Mouse (Mus musculus): ENCODE results near the gene Gm49027. TPM values are rescaled to one million over a fixed set of nuclear protein-coding genes. Genes with fewer than 3 reads are reported as not detected.
A peak's percentile ranks its signal among the peaks of the same experiment; 100 is the strongest.

The Gm49027 gene
- polyA plus RNA-seq (2014; fragmentation: Nextera tagmentation; extraction: Ambion mirVana) = 2.1 and 2.3 TPM in 2 replicates

DNA sequence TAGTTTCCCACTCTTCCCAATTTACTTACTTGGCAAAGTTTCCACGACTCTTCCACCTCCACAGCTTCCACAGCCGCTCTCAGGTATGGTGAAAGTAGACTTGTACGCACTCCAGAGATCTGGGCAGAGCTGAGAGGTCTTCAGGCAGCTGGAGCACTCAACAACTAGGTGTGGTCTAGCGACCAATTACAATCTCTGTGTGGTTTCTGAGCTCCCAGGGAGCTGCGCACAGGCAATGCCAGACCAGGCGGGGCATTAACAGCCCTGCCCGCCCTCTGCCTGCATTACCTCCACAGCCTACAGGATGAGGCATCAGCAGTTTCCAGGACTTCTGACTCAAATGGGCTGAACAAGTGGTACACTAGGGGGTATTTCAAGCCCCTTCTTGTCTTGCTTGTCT lies at the start of gene Gm49027:
Gm49027 (minus strand) TSS at position 208 of the 400 bp plus-strand sequence.
- Histone ChIP-seq H3K27ac (ENCODE audit: low read depth, low read length) (peak within 1 kb of the TSS; percentile 65), H3K4me3 (ENCODE audit: low read depth, low read length) (peak within 1 kb of the TSS; percentile 90), H3K4me1 (ENCODE audit: control insufficient read depth, insufficient read depth, low read length) (peaks cover 10% of the 10 kb centered on the region), H3K36me3 (ENCODE audit: control insufficient read depth, insufficient read depth, low read length) (peaks cover 30% of the 10 kb centered on the region), H3K9ac (ENCODE audit: low read length) (peak within 1 kb of the TSS; percentile 79), H3K27me3 (replicated peaks; ENCODE audit: control insufficient read depth, insufficient read depth, low read length) (no peaks in the 10 kb centered on the region), H3K4me2 (ENCODE audit: low read length) (peak within 1 kb of the TSS; percentile 93), H3K9me3 (replicated peaks; ENCODE audit: control insufficient read depth, low read length) (no peaks in the 10 kb centered on the region)
- DNase-seq (ENCODE audit: low spot score) (no peak), ATAC-seq (no peak)
- WGBS = 85% methylated on average over 7 of the region's 7 CpGs

DNA sequence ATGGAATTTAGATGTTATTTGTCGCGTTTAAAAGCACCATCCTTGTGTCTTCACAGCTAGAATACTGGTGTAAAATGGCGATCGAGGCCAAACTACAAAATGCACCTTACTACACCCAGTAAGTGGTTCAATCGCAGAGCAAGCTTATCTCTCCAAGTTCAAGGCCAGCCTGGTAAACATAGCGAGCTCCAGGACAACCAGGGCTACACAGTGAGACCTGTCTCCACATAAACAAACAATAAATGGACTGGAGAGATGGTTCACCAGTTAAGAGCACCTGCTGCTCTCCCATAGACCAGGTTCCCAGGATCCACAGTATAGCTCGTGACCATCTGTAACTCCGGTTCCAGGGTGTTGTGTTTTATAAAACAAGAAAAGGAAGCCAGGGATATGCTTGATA lies 48.1 kb upstream of the Gm49027 start:
- H3K36me3 ChIP-seq (ENCODE audit: control insufficient read depth, insufficient read depth, low read length) = peaks cover 28% of the 10 kb centered on the region
- DNase-seq (ENCODE audit: low spot score) (no peak), ATAC-seq (peak; percentile 36)
- peak overlapping the region; percentile 43 for H3K4me2 ChIP-seq (ENCODE audit: low read length)
- peaks cover 8% of the 10 kb centered on the region for H3K4me1 ChIP-seq (ENCODE audit: control insufficient read depth, insufficient read depth, low read length)
- H3K27me3 ChIP-seq (replicated peaks; ENCODE audit: control insufficient read depth, insufficient read depth, low read length) = no peaks in the 10 kb centered on the region
- no peaks in the 10 kb centered on the region for H3K9me3 ChIP-seq (replicated peaks; ENCODE audit: control insufficient read depth, low read length)
- WGBS = 64% methylated on average over 8 of the region's 8 CpGs
- H3K27ac ChIP-seq (ENCODE audit: low read depth, low read length) = no peak overlapping the region
- no peak overlapping the region for H3K9ac ChIP-seq (ENCODE audit: low read length)
- peak overlapping the region; percentile 93 for H3K4me3 ChIP-seq (ENCODE audit: low read depth, low read length)

DNA sequence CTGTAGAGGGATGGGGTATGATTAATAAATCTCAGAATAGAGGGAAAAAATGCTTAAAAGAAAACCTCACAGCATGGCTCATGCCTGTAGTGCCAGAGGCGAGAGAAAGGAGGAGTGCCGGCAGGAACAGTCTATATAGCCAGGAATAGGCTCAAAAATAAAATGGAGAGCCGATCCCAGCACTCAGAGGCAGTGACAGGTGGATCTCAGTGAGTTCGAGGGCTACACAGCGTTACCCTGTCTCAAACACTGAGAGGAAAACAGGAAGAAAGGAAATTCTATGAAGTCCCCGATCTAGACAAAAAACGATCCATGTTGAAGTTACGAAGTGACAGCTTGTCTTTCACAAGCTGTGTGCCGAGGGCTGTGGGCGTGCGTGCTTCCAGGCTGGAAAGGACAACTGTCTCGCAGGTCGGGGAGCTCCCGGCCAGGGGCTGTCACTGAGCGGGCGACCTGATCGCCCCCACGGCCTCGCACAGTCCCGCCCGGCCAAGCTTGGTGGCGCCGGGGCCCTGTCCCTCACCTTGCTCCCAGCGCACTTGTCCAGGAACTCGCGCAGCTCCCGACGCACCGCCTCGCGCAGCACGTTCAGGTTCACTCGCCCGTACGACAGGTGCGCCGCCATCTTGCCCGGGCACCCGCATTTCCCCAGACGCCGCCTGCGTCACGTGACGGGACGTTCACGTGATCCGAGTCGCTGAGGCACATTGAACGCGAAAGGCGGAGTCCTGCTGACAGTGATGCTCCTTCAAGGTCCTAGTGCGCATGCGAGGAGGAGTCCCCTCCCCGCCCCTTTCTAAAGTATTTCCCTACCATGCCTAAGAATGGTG lies 47.3 kb upstream of the Gm49027 start, which contains the start of gene Vps33a:
Vps33a (minus strand) TSS at position 682 of the 830 bp plus-strand sequence.
- Histone ChIP-seq H3K4me1 (ENCODE audit: control insufficient read depth, insufficient read depth, low read length) (peaks cover 8% of the 10 kb centered on the region), H3K36me3 (ENCODE audit: control insufficient read depth, insufficient read depth, low read length) (peaks cover 21% of the 10 kb centered on the region), H3K9me3 (replicated peaks; ENCODE audit: control insufficient read depth, low read length) (no peaks in the 10 kb centered on the region), H3K4me2 (ENCODE audit: low read length) (peak within 1 kb of the TSS; percentile 86), H3K27ac (ENCODE audit: low read depth, low read length) (peak within 1 kb of the TSS; percentile 61), H3K9ac (ENCODE audit: low read length) (peak within 1 kb of the TSS; percentile 81), H3K27me3 (replicated peaks; ENCODE audit: control insufficient read depth, insufficient read depth, low read length) (no peaks in the 10 kb centered on the region), H3K4me3 (ENCODE audit: low read depth, low read length) (peak within 1 kb of the TSS; percentile 93)
- DNase-seq (ENCODE audit: low spot score) (peak; percentile 100), ATAC-seq (peak; percentile 94)
- WGBS = under 1% methylated on average over 54 of the region's 54 CpGs

DNA sequence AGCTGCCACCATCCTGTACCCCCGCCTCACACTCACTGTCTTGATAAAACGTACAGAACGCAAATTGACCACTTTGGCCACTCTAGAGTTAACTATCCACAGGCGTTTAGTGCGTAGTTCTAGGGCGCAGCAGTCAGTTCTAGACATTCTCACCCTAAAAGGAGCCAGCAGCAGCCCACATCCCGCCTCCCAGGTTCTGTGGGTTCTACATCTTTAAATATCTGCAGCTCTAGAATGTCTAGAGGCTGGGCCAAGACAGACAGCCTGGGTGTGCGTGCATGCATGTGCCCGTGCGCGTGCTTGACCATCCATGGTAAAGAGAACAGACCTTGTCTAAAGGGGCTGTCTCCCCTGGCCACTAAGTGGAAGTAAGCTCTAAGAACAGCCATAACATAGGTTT lies 35.8 kb upstream of the Gm49027 start:
- no peak for DNase-seq (ENCODE audit: low spot score)
- H3K9ac ChIP-seq (ENCODE audit: low read length) = no peak overlapping the region
- peaks cover 87% of the 10 kb centered on the region for H3K36me3 ChIP-seq (ENCODE audit: control insufficient read depth, insufficient read depth, low read length)
- H3K27me3 ChIP-seq (replicated peaks; ENCODE audit: control insufficient read depth, insufficient read depth, low read length) = no peaks in the 10 kb centered on the region
- no peaks in the 10 kb centered on the region for H3K4me1 ChIP-seq (ENCODE audit: control insufficient read depth, insufficient read depth, low read length)
- no peak overlapping the region for H3K27ac ChIP-seq (ENCODE audit: low read depth, low read length)
- no peak overlapping the region for H3K4me3 ChIP-seq (ENCODE audit: low read depth, low read length)
- ATAC-seq = no peak
- 92% methylated on average over 11 of the region's 11 CpGs for WGBS
- no peaks in the 10 kb centered on the region for H3K9me3 ChIP-seq (replicated peaks; ENCODE audit: control insufficient read depth, low read length)
- no peak overlapping the region for H3K4me2 ChIP-seq (ENCODE audit: low read length)

DNA sequence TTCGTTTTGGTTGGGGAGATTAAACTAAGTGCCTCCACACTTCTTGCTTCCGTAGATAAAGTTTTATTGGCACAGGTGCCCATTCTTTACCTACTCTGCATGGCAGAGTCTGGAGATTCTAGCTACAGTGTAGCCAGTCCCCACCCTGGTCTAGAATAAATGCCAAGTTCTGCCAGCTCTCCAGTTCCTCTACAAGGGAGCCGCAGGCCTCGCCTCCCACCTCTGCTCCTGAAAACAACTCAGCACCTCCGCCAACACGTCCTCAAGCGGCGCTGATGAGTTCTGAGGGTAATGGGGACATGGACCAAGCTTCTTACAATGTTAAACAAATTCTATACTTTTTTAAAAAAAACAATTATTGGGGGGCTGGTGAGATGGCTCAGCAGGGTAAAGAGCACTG lies 34.3 kb upstream of the Gm49027 start:
- WGBS = 94% methylated on average over 8 of the region's 8 CpGs
- no peak overlapping the region for H3K4me2 ChIP-seq (ENCODE audit: low read length)
- no peaks in the 10 kb centered on the region for H3K4me1 ChIP-seq (ENCODE audit: control insufficient read depth, insufficient read depth, low read length)
- H3K9me3 ChIP-seq (replicated peaks; ENCODE audit: control insufficient read depth, low read length) = no peaks in the 10 kb centered on the region
- no peaks in the 10 kb centered on the region for H3K27me3 ChIP-seq (replicated peaks; ENCODE audit: control insufficient read depth, insufficient read depth, low read length)
- H3K9ac ChIP-seq (ENCODE audit: low read length) = no peak overlapping the region
- no peak overlapping the region for H3K4me3 ChIP-seq (ENCODE audit: low read depth, low read length)
- H3K27ac ChIP-seq (ENCODE audit: low read depth, low read length) = no peak overlapping the region
- ATAC-seq (no peak), DNase-seq (ENCODE audit: low spot score) (no peak)
- peaks cover 87% of the 10 kb centered on the region for H3K36me3 ChIP-seq (ENCODE audit: control insufficient read depth, insufficient read depth, low read length)

DNA sequence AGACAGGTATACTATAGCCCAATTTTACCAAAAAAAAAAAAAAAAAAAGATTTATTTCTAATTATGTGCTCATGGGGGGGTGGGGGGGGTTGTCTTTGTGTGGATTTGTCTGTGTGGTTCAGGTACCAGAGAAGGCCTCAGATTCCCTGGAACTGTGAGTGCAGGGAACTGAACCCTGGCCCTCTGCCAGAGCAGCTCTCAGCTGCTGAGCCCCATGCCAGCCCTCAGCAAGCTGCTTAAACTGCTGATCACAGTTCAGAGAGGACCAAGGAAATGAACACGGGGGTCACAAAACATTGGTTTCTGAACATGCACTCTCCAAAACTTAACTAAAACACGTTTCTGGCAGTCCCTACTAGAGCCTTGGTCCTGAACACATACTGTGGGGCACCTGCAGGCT lies 31.2 kb upstream of the Gm49027 start:
- peaks cover 61% of the 10 kb centered on the region for H3K36me3 ChIP-seq (ENCODE audit: control insufficient read depth, insufficient read depth, low read length)

DNA sequence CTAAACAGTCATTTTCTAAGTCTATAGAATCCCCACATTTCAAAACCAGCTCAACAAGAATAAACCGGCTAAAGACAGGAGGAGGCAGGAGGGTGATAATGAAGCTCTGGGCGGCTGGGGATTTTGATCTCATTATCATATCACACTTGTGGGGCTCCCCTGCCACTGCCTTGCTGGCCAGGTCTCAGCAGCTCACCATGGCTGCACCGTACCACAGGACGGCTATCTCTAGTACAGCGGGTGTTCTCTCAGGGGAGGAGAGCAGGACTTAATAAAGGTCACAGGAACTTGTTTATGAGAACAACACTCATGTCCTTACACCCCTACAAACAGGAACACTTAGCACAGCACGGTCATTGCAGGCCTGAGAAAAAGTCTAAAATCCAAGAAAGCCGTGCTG lies 30.4 kb upstream of the Gm49027 start:
- no peak for DNase-seq (ENCODE audit: low spot score)

More for the DNA sequence above, 31.2 kb upstream of the Gm49027 start:
- DNase-seq (ENCODE audit: low spot score) = peak; percentile 37
- H3K27ac ChIP-seq (ENCODE audit: low read depth, low read length) = no peak overlapping the region
- no peak for ATAC-seq
- no peak overlapping the region for H3K4me2 ChIP-seq (ENCODE audit: low read length)
- H3K9ac ChIP-seq (ENCODE audit: low read length) = no peak overlapping the region
- H3K9me3 ChIP-seq (replicated peaks; ENCODE audit: control insufficient read depth, low read length) = no peaks in the 10 kb centered on the region
- H3K27me3 ChIP-seq (replicated peaks; ENCODE audit: control insufficient read depth, insufficient read depth, low read length) = no peaks in the 10 kb centered on the region
- no peaks in the 10 kb centered on the region for H3K4me1 ChIP-seq (ENCODE audit: control insufficient read depth, insufficient read depth, low read length)
- H3K4me3 ChIP-seq (ENCODE audit: low read depth, low read length) = no peak overlapping the region
- 77% methylated on average over 2 of the region's 2 CpGs for WGBS

DNA sequence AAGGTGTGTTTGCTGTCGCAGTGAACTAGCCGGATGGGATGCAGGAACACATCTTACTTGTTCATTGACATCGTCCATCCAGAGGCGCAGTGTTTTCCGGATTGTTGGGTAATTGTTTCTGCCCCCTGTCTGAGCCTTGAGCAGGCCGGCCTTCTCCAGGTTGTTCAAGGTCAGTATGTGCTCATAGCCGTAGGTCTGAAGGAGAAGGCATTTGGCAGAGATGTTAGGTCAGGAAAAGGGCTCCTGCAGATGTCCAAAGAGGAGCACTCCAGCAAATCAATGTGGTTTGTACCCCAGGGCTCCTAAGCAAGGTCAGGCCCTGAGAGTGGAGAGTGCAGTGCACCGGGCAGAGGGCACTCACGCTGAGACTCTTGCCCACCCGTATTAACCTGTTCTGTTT lies 8.5 kb upstream of the Gm49027 start:
- 94% methylated on average over 10 of the region's 10 CpGs for WGBS
- Histone ChIP-seq H3K9ac (ENCODE audit: low read length) (no peak overlapping the region), H3K9me3 (replicated peaks; ENCODE audit: control insufficient read depth, low read length) (no peaks in the 10 kb centered on the region), H3K27ac (ENCODE audit: low read depth, low read length) (no peak overlapping the region), H3K4me3 (ENCODE audit: low read depth, low read length) (no peak overlapping the region), H3K27me3 (replicated peaks; ENCODE audit: control insufficient read depth, insufficient read depth, low read length) (no peaks in the 10 kb centered on the region), H3K4me2 (ENCODE audit: low read length) (no peak overlapping the region), H3K36me3 (ENCODE audit: control insufficient read depth, insufficient read depth, low read length) (peaks cover 81% of the 10 kb centered on the region), H3K4me1 (ENCODE audit: control insufficient read depth, insufficient read depth, low read length) (no peaks in the 10 kb centered on the region)
- DNase-seq (ENCODE audit: low spot score) (no peak), ATAC-seq (no peak)

More for the DNA sequence above, 30.4 kb upstream of the Gm49027 start:
- ATAC-seq = no peak
- no peak overlapping the region for H3K4me3 ChIP-seq (ENCODE audit: low read depth, low read length)
- H3K4me2 ChIP-seq (ENCODE audit: low read length) = no peak overlapping the region
- no peaks in the 10 kb centered on the region for H3K9me3 ChIP-seq (replicated peaks; ENCODE audit: control insufficient read depth, low read length)
- H3K27me3 ChIP-seq (replicated peaks; ENCODE audit: control insufficient read depth, insufficient read depth, low read length) = no peaks in the 10 kb centered on the region
- H3K36me3 ChIP-seq (ENCODE audit: control insufficient read depth, insufficient read depth, low read length) = peaks cover 56% of the 10 kb centered on the region
- H3K27ac ChIP-seq (ENCODE audit: low read depth, low read length) = no peak overlapping the region
- 93% methylated on average over 7 of the region's 7 CpGs for WGBS
- H3K4me1 ChIP-seq (ENCODE audit: control insufficient read depth, insufficient read depth, low read length) = no peaks in the 10 kb centered on the region
- H3K9ac ChIP-seq (ENCODE audit: low read length) = no peak overlapping the region

DNA sequence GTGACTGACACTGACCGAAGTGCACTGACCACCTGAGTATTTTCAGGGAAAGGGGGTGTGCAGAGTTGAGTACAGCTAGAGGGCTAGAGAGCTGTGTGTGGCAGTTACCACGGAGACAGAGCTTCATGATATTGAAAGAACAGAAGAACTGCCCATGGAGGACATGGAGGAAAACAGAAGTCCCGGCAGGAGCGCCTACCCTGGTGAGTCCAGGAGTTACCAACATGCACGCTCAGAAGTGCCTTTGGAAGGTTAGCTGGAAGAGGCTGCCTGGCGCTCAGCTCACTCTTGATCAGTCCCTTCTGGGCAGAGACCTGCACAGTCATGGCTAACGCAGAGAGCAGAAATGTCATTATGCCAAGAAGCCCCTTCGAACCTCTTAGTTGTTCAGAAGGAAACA lies 4.8 kb upstream of the Gm49027 start:
- Histone ChIP-seq H3K4me3 (ENCODE audit: low read depth, low read length) (no peak overlapping the region), H3K27ac (ENCODE audit: low read depth, low read length) (no peak overlapping the region), H3K4me1 (ENCODE audit: control insufficient read depth, insufficient read depth, low read length) (no peaks in the 10 kb centered on the region), H3K9me3 (replicated peaks; ENCODE audit: control insufficient read depth, low read length) (no peaks in the 10 kb centered on the region), H3K27me3 (replicated peaks; ENCODE audit: control insufficient read depth, insufficient read depth, low read length) (no peaks in the 10 kb centered on the region), H3K36me3 (ENCODE audit: control insufficient read depth, insufficient read depth, low read length) (peaks cover 75% of the 10 kb centered on the region), H3K9ac (ENCODE audit: low read length) (no peak overlapping the region), H3K4me2 (ENCODE audit: low read length) (no peak overlapping the region)
- no peak for DNase-seq (ENCODE audit: low spot score)
- no peak for ATAC-seq
- WGBS = 90% methylated on average over 8 of the region's 8 CpGs
